Mouse (Mus musculus): ENCODE measurements around the gene Rnls.

DNA sequence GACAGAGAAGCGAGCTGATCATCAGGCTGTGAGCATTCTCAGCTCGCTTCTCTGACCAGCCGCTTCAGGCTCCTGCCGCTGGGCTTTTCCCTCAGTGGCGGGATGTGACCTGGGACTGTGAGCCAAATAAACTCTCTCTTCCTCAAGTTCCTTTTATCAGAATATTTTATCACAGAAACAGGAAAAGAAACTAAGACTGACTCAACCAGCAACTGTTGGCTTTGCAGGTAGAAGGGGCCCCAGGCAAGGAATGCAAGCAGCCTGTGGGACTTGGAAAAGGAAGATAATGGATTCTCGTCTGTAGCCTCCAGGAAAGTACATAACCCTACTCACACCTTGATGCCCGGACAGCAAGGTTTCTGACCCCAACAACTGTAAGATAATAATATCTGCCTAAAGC is 283.0 kb downstream of the Rnls start:
- TF ChIP-seq CTCF (IDR thresholded peaks at IDR 0.05; ENCODE audit: extremely low read depth, insufficient read depth, low read length) (no peak), POLR2A (IDR thresholded peaks at IDR 0.05; ENCODE audit: extremely low read depth, insufficient read depth, low read length) (no peak)
